Mouse (Mus musculus): ENCODE measurements around the gene Mrpl57. TPM values are rescaled to one million over a fixed set of nuclear protein-coding genes. Genes with fewer than 3 reads are reported as not detected.

The Mrpl57 gene
- 12.5 TPM for polyA plus RNA-seq (2015; fragmentation: Illumina TruSeq; extraction: RNeasy Lipid Tissue Mini Kit (QIAGEN cat#74804); ENCODE audit: insufficient read depth, low read depth, low replicate concordance)

DNA sequence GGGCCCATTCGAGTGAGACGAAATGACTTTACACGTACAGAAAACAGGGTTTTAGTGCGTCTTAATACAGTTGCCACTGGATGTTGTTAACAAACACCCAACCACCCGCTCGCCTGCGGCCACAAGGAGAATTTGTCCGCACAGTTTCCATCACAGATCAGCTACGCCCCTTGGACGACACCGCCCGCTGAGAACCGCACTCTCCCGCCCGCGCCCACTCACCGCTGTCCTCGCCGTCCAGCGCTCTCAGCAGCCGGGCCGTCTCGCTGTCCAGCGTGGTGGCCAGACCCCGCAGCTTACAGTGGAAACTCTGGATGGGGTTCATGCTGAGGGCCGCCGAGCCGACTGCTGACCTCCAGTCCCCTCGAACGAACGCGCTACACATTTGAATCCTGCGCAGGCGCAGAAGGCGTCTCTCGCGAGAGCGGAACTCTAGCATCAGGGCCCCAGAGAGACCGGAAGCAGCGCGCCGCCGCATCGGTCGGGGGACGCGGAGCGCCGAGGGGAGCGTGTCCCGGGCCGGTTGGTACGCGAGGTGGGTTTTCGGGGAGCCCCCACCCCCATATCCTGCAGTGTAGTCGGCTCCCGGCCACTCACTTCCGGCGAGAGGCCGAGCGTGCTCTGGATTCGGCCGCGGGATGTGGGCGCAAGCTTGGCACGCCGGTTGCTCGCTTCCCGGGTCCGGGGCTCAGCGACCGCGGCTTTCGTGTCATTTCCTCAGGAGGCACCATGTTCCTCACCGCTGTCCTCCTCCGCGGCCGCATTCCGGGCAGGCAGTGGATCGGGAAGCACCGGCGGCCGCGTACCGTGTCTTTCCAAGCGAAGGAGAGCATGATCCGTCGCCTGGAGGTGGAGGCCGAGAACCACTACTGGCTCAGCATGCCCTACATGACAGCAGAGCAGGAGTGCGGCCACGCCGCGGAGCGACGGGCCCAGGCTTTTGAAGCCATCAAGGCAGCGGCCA, at the start of gene Mrpl57, which contains the start of gene Ska3:
TSS of gene Mrpl57 (plus strand) at position 447 of the 964 bp plus-strand sequence.
TSS of gene Ska3 (minus strand) at position 398 of the 964 bp plus-strand sequence.

GRCm38 (mm10) chr14:57797991-57798931, 27.8 kb upstream of the Mrpl57 start, which contains the start of gene Sap18:
Gene Sap18 (plus strand): TSS chr14:57798180.

Other genes with a start within 250 kb of the Mrpl57 start
- gene Xpo4, start 160.8 kb upstream of the Mrpl57 start, polyA plus RNA-seq (2015; fragmentation: Illumina TruSeq; extraction: RNeasy Lipid Tissue Mini Kit (QIAGEN cat#74804); ENCODE audit: insufficient read depth, low read depth, low replicate concordance) = 2.2 TPM
- not detected for gene Gm49361, start 80.1 kb upstream of the Mrpl57 start, polyA plus RNA-seq (2015; fragmentation: Illumina TruSeq; extraction: RNeasy Lipid Tissue Mini Kit (QIAGEN cat#74804); ENCODE audit: insufficient read depth, low read depth, low replicate concordance)
- gene Lats2, start 67.8 kb upstream of the Mrpl57 start, polyA plus RNA-seq (2015; fragmentation: Illumina TruSeq; extraction: RNeasy Lipid Tissue Mini Kit (QIAGEN cat#74804); ENCODE audit: insufficient read depth, low read depth, low replicate concordance) = 7.6 TPM
- gene Sap18, start 28.1 kb upstream of the Mrpl57 start, polyA plus RNA-seq (2015; fragmentation: Illumina TruSeq; extraction: RNeasy Lipid Tissue Mini Kit (QIAGEN cat#74804); ENCODE audit: insufficient read depth, low read depth, low replicate concordance) = 39.0 TPM
- not detected for gene Ska3, start within 50 bp of the Mrpl57 start, polyA plus RNA-seq (2015; fragmentation: Illumina TruSeq; extraction: RNeasy Lipid Tissue Mini Kit (QIAGEN cat#74804); ENCODE audit: insufficient read depth, low read depth, low replicate concordance)
- gene Zdhhc20, start 64.0 kb downstream of the Mrpl57 start, polyA plus RNA-seq (2015; fragmentation: Illumina TruSeq; extraction: RNeasy Lipid Tissue Mini Kit (QIAGEN cat#74804); ENCODE audit: insufficient read depth, low read depth, low replicate concordance) = 4.4 TPM
- gene Micu2, start 173.0 kb downstream of the Mrpl57 start, polyA plus RNA-seq (2015; fragmentation: Illumina TruSeq; extraction: RNeasy Lipid Tissue Mini Kit (QIAGEN cat#74804); ENCODE audit: insufficient read depth, low read depth, low replicate concordance) = 13.9 TPM
- gene Fgf9, start 244.3 kb downstream of the Mrpl57 start, polyA plus RNA-seq (2015; fragmentation: Illumina TruSeq; extraction: RNeasy Lipid Tissue Mini Kit (QIAGEN cat#74804); ENCODE audit: insufficient read depth, low read depth, low replicate concordance) = 0.59 TPM